Comparison of ENCODE assay signal across 11 mouse cellular contexts in genomic region chr11:88803231-88804010, GRCm38 (mm10).
DNase-seq lines count a peak whose midpoint lies in the region; ATAC-seq lines count a peak whose summit lies in the region.
"Had no signal": no experiment of that assay in that cellular context is flagged by ENCODE, and none has a peak within 500 bp of the region (broad histone marks: within the 10 kb centered on the region; RNA-seq: fewer than 3 reads in every experiment).

No protein-coding gene starts in this region.

- H3K4me2 ChIP-seq in midbrain, embryonic 12.5 days (replicated peaks), result peak overlapping the region; percentile 29

- WGBS in heart, embryonic 10.5 days, result 50% methylated on average over 31 of the region's 31 CpGs
- WGBS in midbrain, embryonic 12.5 days, result 65% methylated on average over 31 of the region's 31 CpGs

- H3K4me1 ChIP-seq in heart, embryonic 10.5 days, result peaks cover 16% of the 10 kb centered on the region
- 0 out of 2 replicates have a peak, but pooled peaks cover 5% of the 10 kb centered on the region for H3K4me1 ChIP-seq in midbrain, embryonic 12.5 days

- no peak for ATAC-seq in midbrain, embryonic 12.5 days (ENCODE audit: low FRiP score, low read depth)
- no peak for ATAC-seq in activated CD4-positive, CD25-positive, alpha-beta regulatory T cell, adult 4 months

- no peaks in the 10 kb centered on the region for H3K27me3 ChIP-seq in heart, embryonic 10.5 days (ENCODE audit: insufficient read depth, poor library complexity, severe bottlenecking)
- H3K27me3 ChIP-seq in midbrain, embryonic 12.5 days, result no peaks in the 10 kb centered on the region

- H3K27ac ChIP-seq in heart, embryonic 10.5 days, result peak overlapping the region; percentile 77
- no peak overlapping the region for H3K27ac ChIP-seq in midbrain, embryonic 12.5 days (replicated peaks)
- H3K27ac ChIP-seq: liver, embryonic 14.5 days had no signal

- H3K36me3 ChIP-seq in heart, embryonic 10.5 days, result no peaks in the 10 kb centered on the region
- H3K36me3 ChIP-seq in midbrain, embryonic 12.5 days, result no peaks in the 10 kb centered on the region

- no peak overlapping the region for H3K9ac ChIP-seq in midbrain, embryonic 12.5 days (replicated peaks)
- H3K9ac ChIP-seq: liver, embryonic 14.5 days had no signal

- no peaks in the 10 kb centered on the region for H3K9me3 ChIP-seq in heart, embryonic 10.5 days
- 0 out of 2 replicates have a peak, but pooled peaks cover 3% of the 10 kb centered on the region for H3K9me3 ChIP-seq in midbrain, embryonic 12.5 days

- no peak for DNase-seq in heart, embryonic 10.5 days (ENCODE audit: low spot score)
- no peak for DNase-seq in heart, adult 8-10 months (ENCODE audit: low spot score)
- peak; percentile 54 for DNase-seq in embryo, embryonic 10.5 days (ENCODE audit: low spot score)
- peak; percentile 29 for DNase-seq in heart, postnatal 4 days
- DNase-seq in thymus, postnatal 10 days (ENCODE audit: low spot score in 2 of 2), result no peak
- no peak for DNase-seq in right cerebral cortex, postnatal 25 days
- DNase-seq: B cell, adult 2 months; gastrocnemius, postnatal 10 days had no signal

- H3K4me3 ChIP-seq in heart, embryonic 10.5 days, result peak overlapping the region; percentile 45
- H3K4me3 ChIP-seq in midbrain, embryonic 12.5 days, result peak overlapping the region; percentile 4; the same call in 1 of the 2 replicates

Comparison
In these comparisons a context has a peak if more than half of its experiments do, and no peak if none do; other contexts are left out.
1. DNase-seq: peak in embryo, embryonic 10.5 days (single experiment) and heart, postnatal 4 days (single experiment); none in heart, embryonic 10.5 days (single experiment), heart, adult 8-10 months (single experiment), thymus, postnatal 10 days (0 of 2) and right cerebral cortex, postnatal 25 days (single experiment).